Mouse (Mus musculus): ENCODE results near the gene Dach2. TPM values are rescaled to one million over a fixed set of nuclear protein-coding genes. Genes with fewer than 3 reads are reported as not detected.
"Not testable (repeated sequence)": the region's sequence is repeated elsewhere in the genome, so short reads cannot be mapped to it uniquely, and the experiment has no call there.

The Dach2 gene
- 3.3 and 5.5 TPM in 2 replicates for polyA plus RNA-seq (2012; rRNA removed)

GRCm38 (mm10) chrX:113297404-113297803 is at the start of gene Dach2:
Dach2 (plus strand) TSS chrX:113297510.
- DNase-seq (ENCODE audit: low read depth): peak; percentile 49
- TF ChIP-seq POLR2A (IDR thresholded peaks at IDR 0.05; ENCODE audit: borderline replicate concordance, extremely low read depth, insufficient read depth, insufficient read length, poor library complexity, severe bottlenecking): no peak
- TF ChIP-seq CTCF (IDR thresholded peaks at IDR 0.05; ENCODE audit: borderline replicate concordance, extremely low read depth, insufficient read depth, insufficient read length): no peak

DNA sequence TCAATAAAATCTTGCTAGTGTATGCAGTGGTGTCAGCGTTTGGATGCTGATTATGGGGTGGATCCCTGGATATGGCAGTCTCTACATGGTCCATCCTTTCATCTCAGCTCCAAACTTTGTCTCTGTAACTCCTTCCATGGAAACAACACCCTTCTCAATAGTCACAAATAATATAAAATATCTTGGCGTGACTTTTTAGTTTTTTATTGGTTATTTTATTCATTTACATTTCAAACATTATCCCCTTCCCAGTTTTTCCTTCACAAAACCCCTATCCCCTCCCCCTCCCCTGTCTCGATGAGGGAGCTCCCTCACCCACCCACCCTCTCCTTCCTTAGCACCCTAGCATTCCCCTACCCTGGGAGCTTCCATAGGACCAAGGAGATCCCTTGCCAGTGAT is 44.9 kb upstream of the Dach2 start:
- not testable (repeated sequence) for DNase-seq (ENCODE audit: low read depth)

DNA sequence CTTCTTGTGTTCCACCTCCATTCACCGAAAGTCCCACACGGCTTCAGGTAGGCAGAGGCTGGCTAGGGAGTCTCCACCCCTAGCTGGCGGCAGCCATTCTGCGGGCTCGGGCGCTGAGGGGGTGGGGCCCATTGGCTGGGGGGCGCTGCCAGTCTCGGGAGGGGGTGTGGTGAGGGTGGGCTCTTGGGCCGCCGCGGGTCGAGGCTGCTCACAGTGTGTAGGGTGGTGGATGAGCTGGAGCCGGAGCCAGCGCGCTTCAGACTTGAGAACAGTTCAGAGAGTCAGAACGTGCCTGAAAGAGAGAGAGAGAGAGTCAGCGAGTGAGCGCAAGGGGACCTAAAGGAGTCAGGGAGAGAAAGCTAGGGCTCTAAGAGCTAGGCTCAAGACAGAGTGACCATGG is 721 bp downstream of the Dach2 start:
- peak; percentile 89 for DNase-seq (ENCODE audit: low read depth)
- TF ChIP-seq POLR2A (IDR thresholded peaks at IDR 0.05; ENCODE audit: borderline replicate concordance, extremely low read depth, insufficient read depth, insufficient read length, poor library complexity, severe bottlenecking) (no peak), CTCF (IDR thresholded peaks at IDR 0.05; ENCODE audit: borderline replicate concordance, extremely low read depth, insufficient read depth, insufficient read length) (no peak)

GRCm38 (mm10) chrX:113298468-113298867 is 1.2 kb downstream of the Dach2 start:
- TF ChIP-seq POLR2A (IDR thresholded peaks at IDR 0.05; ENCODE audit: borderline replicate concordance, extremely low read depth, insufficient read depth, insufficient read length, poor library complexity, severe bottlenecking) (no peak), CTCF (IDR thresholded peaks at IDR 0.05; ENCODE audit: borderline replicate concordance, extremely low read depth, insufficient read depth, insufficient read length) (no peak)
- peak; percentile 19 for DNase-seq (ENCODE audit: low read depth)

DNA sequence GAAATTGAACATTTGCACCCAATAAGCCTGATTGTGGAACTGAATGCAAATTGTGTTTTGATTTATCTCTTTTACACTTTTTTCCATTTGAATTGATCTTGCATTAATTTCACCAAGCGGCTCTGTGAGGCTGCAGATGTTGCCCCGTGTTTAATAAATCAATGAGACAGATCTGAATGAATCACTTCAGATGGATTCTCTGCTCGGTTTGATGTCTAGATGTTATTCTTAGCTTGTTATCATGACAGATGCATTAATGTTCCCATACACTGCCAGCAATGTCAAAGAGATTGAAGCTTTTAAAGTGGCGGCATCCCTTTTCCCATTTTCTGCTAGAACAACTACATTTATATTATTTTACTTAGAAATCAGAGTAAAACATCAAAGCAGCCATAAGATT is 7.0 kb downstream of the Dach2 start:
- TF ChIP-seq POLR2A (IDR thresholded peaks at IDR 0.05; ENCODE audit: borderline replicate concordance, extremely low read depth, insufficient read depth, insufficient read length, poor library complexity, severe bottlenecking) (no peak), CTCF (IDR thresholded peaks at IDR 0.05; ENCODE audit: borderline replicate concordance, extremely low read depth, insufficient read depth, insufficient read length) (no peak)
- peak; percentile 69 for DNase-seq (ENCODE audit: low read depth)

DNA sequence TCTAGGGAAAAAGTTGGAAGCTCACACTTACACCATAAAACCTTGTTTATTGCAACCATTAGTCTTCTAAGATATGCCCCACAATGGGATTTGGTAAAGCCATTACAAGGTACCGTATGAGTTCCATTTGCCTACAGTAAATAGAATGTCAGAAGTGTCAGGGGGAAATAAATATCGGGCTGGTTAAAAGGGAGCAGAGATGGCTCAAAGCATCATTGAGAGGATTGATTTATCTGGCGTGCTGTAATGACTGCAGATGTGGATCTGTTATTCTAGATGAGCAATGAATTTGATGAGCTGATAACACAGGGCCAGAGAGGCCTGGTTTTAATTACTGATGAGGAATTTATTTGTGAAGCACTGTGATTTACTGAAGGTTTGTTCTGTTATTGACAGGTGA is 40.8 kb downstream of the Dach2 start:
- DNase-seq (ENCODE audit: low read depth): peak; percentile 0
- TF ChIP-seq POLR2A (IDR thresholded peaks at IDR 0.05; ENCODE audit: borderline replicate concordance, extremely low read depth, insufficient read depth, insufficient read length, poor library complexity, severe bottlenecking) (no peak), CTCF (IDR thresholded peaks at IDR 0.05; ENCODE audit: borderline replicate concordance, extremely low read depth, insufficient read depth, insufficient read length) (no peak)

GRCm38 (mm10) chrX:113394417-113394816 is 97.1 kb downstream of the Dach2 start:
- DNase-seq (ENCODE audit: low read depth): no peak
- TF ChIP-seq POLR2A (IDR thresholded peaks at IDR 0.05; ENCODE audit: borderline replicate concordance, extremely low read depth, insufficient read depth, insufficient read length, poor library complexity, severe bottlenecking): no peak

DNA sequence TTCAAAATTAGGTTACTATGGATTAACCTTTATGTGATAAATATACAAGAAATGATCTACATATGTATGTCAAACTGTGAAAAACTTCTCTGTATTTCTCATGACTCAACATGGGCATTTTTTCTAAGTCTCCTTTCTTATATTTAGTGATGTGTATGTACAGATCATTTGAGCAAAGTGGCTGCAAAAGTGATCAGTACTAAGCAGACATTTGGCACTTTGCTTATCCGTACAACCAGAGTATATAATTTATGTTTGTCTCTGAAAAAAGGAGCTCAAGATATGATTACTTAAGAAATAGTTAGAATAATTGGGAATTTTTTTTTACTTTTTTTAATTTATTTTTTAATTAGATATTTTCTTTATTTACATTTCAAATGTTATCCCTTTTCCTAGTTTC is 111.4 kb downstream of the Dach2 start:
- DNase-seq (ENCODE audit: low read depth): no peak
- no peak for TF ChIP-seq POLR2A (IDR thresholded peaks at IDR 0.05; ENCODE audit: borderline replicate concordance, extremely low read depth, insufficient read depth, insufficient read length, poor library complexity, severe bottlenecking)
- TF ChIP-seq CTCF (IDR thresholded peaks at IDR 0.05; ENCODE audit: borderline replicate concordance, extremely low read depth, insufficient read depth, insufficient read length): no peak

- DNase-seq (ENCODE audit: low read depth): peak; percentile 35
- TF ChIP-seq POLR2A (IDR thresholded peaks at IDR 0.05; ENCODE audit: borderline replicate concordance, extremely low read depth, insufficient read depth, insufficient read length, poor library complexity, severe bottlenecking): no peak
- no peak for TF ChIP-seq CTCF (IDR thresholded peaks at IDR 0.05; ENCODE audit: borderline replicate concordance, extremely low read depth, insufficient read depth, insufficient read length)
Measured at GRCm38 (mm10) chrX:113421517-113422187, 124.3 kb downstream of the Dach2 start.

DNA sequence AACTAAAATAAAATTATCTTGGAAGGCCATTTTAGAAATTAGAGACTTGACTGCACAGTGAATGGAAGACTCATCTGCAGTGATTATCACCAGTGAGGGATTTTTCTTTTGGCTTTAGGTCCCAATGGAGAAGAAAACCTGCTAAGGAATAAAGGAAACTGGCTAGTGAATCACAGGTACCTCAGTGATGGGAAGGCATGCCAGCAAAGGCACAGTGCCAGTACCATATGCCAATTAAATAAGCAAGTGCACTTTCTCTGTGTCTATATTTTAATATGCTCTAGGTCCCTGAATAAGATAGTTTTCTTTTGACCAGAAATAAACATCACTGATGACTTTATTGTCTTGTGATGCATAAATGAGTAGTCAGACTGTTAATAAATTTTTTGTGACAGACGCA is 184.8 kb downstream of the Dach2 start:
- TF ChIP-seq POLR2A (IDR thresholded peaks at IDR 0.05; ENCODE audit: borderline replicate concordance, extremely low read depth, insufficient read depth, insufficient read length, poor library complexity, severe bottlenecking) (no peak), CTCF (IDR thresholded peaks at IDR 0.05; ENCODE audit: borderline replicate concordance, extremely low read depth, insufficient read depth, insufficient read length) (no peak)
- peak; percentile 35 for DNase-seq (ENCODE audit: low read depth)

GRCm38 (mm10) chrX:113545106-113545505 is 247.8 kb downstream of the Dach2 start:
- peak; percentile 4 for DNase-seq (ENCODE audit: low read depth)
- TF ChIP-seq CTCF (IDR thresholded peaks at IDR 0.05; ENCODE audit: borderline replicate concordance, extremely low read depth, insufficient read depth, insufficient read length) (no peak), POLR2A (IDR thresholded peaks at IDR 0.05; ENCODE audit: borderline replicate concordance, extremely low read depth, insufficient read depth, insufficient read length, poor library complexity, severe bottlenecking) (no peak)

GRCm38 (mm10) chrX:113563897-113564296 is 266.6 kb downstream of the Dach2 start:
- TF ChIP-seq POLR2A (IDR thresholded peaks at IDR 0.05; ENCODE audit: borderline replicate concordance, extremely low read depth, insufficient read depth, insufficient read length, poor library complexity, severe bottlenecking): no peak
- no peak for TF ChIP-seq CTCF (IDR thresholded peaks at IDR 0.05; ENCODE audit: borderline replicate concordance, extremely low read depth, insufficient read depth, insufficient read length)
- DNase-seq (ENCODE audit: low read depth): no peak

Measured in brain, embryonic 14.5 days (tissue).